Mouse (Mus musculus) ES-Bruce4 (cell line): ENCODE results near the gene 9530077C05Rik. TPM values are rescaled to one million over a fixed set of nuclear protein-coding genes. Genes with fewer than 3 reads are reported as not detected.

Source experiments
- H3K27ac ChIP-seq: 2 replicates; pipeline ENCODE4 v1.5.1; 2012; ENCODE audit warnings: low read length, inconsistent platforms; ENCODE audit not compliant: insufficient read depth
- H3K27me3 ChIP-seq: 2 replicates; pipeline ENCODE4 v1.6.1; 2012; ENCODE audit warnings: mild to moderate bottlenecking, low read length, inconsistent platforms; ENCODE audit not compliant: control insufficient read depth, poor library complexity, insufficient read depth, severe bottlenecking
- H3K36me3 ChIP-seq: 2 replicates; pipeline ENCODE4 v1.6.1; 2012; ENCODE audit warnings: inconsistent platforms, mild to moderate bottlenecking, low read length, moderate library complexity; ENCODE audit not compliant: control insufficient read depth, poor library complexity, insufficient read depth, severe bottlenecking
- H3K4me1 ChIP-seq: one replicate; pipeline ENCODE4 v1.8.1; 2011; ENCODE audit warnings: low read length; ENCODE audit not compliant: control insufficient read depth, insufficient read depth
- H3K4me3 ChIP-seq: 2 replicates; pipeline ENCODE4 v1.5.1; 2011; ENCODE audit warnings: low read depth, mild to moderate bottlenecking, low read length
- H3K9ac ChIP-seq: 2 replicates; pipeline ENCODE4 v1.6.1; 2012; ENCODE audit warnings: low read depth, mild to moderate bottlenecking, inconsistent platforms; ENCODE audit not compliant: poor library complexity, severe bottlenecking
- H3K9me3 ChIP-seq: replicated peaks from 2 replicates; pipeline ENCODE4 v1.6.1; 2012; ENCODE audit warnings: mild to moderate bottlenecking, low read length, inconsistent platforms; ENCODE audit not compliant: control insufficient read depth, poor library complexity, insufficient read depth, severe bottlenecking
- CTCF ChIP-seq: IDR thresholded peaks from one replicate; pipeline ENCODE4 v1.8.1; 2011; ENCODE audit warnings: low read depth, low read length
- EP300 ChIP-seq: IDR thresholded peaks from 2 replicates; pipeline ENCODE4 v1.6.1; 2011; ENCODE audit warnings: low read depth, low read length; ENCODE audit not compliant: insufficient read depth
- POLR2A ChIP-seq: IDR thresholded peaks from one replicate; pipeline ENCODE4 v1.8.1; 2011; ENCODE audit warnings: low read length; ENCODE audit not compliant: insufficient read depth
- polyA plus RNA-seq: library from polyadenylated mRNA; stranded (reverse); fragments of >200 nt; gene quantifications from 2 replicates; pipeline ENCODE4 v1.2.4, GENCODE M21; 2011; ENCODE audit warnings: low read depth; ENCODE audit not compliant: missing spikeins, insufficient read depth, insufficient read length

The 9530077C05Rik gene
- polyA plus RNA-seq: 2.7 and 3.8 TPM in 2 replicates

GRCm38 (mm10) chr9:22411002-22411857, at the start of gene 9530077C05Rik:
9530077C05Rik (plus strand) TSS chr9:22411513.
- Histone ChIP-seq H3K4me1 (no peaks in the 10 kb centered on the region), H3K9ac (peak within 1 kb of the TSS; percentile 3; the same call in 1 of the 2 replicates), H3K27ac (no peak within 1 kb of the TSS), H3K27me3 (no peaks in the 10 kb centered on the region), H3K36me3 (no peaks in the 10 kb centered on the region), H3K4me3 (peak within 1 kb of the TSS; percentile 64), H3K9me3 (no peaks in the 10 kb centered on the region)
- peak; percentile 91 for TF ChIP-seq CTCF
- no peak for TF ChIP-seq POLR2A
- 0 out of 2 replicates have a peak, but pooled peaks have one; percentile 45 for TF ChIP-seq EP300

DNA sequence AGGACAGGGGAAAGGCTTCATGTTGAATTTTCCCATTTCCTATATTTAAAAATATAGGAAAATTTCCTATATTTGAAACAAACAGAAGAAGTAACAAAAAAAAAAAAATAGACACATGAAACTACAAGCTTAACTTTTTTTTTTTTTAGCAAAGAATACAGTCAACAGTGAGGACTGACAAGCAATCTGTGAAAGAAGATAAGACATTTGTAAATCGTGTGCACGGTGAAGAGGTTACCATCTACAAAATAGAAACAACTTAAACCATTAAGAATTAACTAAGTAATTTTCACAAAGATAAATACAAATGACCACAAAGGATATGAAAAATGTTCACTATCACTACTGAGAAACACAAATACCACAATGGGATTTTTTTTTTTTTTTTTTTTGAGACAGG, 45.1 kb upstream of the 9530077C05Rik start:
- TF ChIP-seq POLR2A (no peak), CTCF (no peak), EP300 (no peak)
- Histone ChIP-seq H3K27ac (no peak overlapping the region), H3K36me3 (peaks cover 60% of the 10 kb centered on the region), H3K4me1 (peaks cover 3% of the 10 kb centered on the region), H3K9ac (no peak overlapping the region), H3K27me3 (no peaks in the 10 kb centered on the region), H3K9me3 (no peaks in the 10 kb centered on the region), H3K4me3 (no peak overlapping the region)

DNA sequence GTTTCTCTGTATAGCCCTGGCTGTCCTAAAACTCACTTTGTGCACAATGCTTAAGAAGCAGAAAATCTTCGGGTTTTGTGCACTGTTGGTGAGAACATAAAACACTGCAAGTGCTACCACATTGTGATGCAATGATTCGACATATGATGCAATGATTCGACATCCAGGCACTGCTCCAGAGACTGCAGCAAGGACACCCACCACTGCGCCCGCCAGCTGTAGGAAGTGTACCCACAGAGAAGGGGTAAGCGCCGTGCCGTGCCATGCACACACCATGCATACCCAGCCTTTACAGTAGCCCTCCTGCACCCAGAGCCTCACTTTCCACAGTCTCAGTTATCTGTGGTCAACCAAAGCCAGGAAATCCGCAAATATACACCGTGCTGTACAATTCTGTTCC, 44.7 kb upstream of the 9530077C05Rik start:
- no peak for TF ChIP-seq CTCF
- TF ChIP-seq EP300: no peak
- Histone ChIP-seq H3K4me1 (peaks cover 3% of the 10 kb centered on the region), H3K9ac (no peak overlapping the region), H3K27ac (no peak overlapping the region), H3K4me3 (no peak overlapping the region), H3K27me3 (no peaks in the 10 kb centered on the region), H3K36me3 (peaks cover 60% of the 10 kb centered on the region), H3K9me3 (no peaks in the 10 kb centered on the region)

GRCm38 (mm10) chr9:22368030-22368429, 43.3 kb upstream of the 9530077C05Rik start:
- H3K27ac ChIP-seq: no peak overlapping the region
- no peaks in the 10 kb centered on the region for H3K9me3 ChIP-seq
- no peak overlapping the region for H3K4me3 ChIP-seq
- no peak for TF ChIP-seq POLR2A
- peaks cover 3% of the 10 kb centered on the region for H3K4me1 ChIP-seq
- H3K36me3 ChIP-seq: peaks cover 61% of the 10 kb centered on the region
- no peak overlapping the region for H3K9ac ChIP-seq
- H3K27me3 ChIP-seq: no peaks in the 10 kb centered on the region

- no peak overlapping the region for H3K9ac ChIP-seq
- H3K27ac ChIP-seq: no peak overlapping the region
- H3K27me3 ChIP-seq: no peaks in the 10 kb centered on the region
- no peaks in the 10 kb centered on the region for H3K9me3 ChIP-seq
- TF ChIP-seq POLR2A (no peak), CTCF (peak; percentile 24), EP300 (no peak)
- no peaks in the 10 kb centered on the region for H3K4me1 ChIP-seq
- H3K36me3 ChIP-seq: peaks cover 74% of the 10 kb centered on the region
- H3K4me3 ChIP-seq: no peak overlapping the region
Observed at GRCm38 (mm10) chr9:22372760-22373159, 38.6 kb upstream of the 9530077C05Rik start.

- H3K36me3 ChIP-seq: peaks cover 82% of the 10 kb centered on the region
- H3K4me1 ChIP-seq: no peaks in the 10 kb centered on the region
- no peaks in the 10 kb centered on the region for H3K27me3 ChIP-seq
- peaks cover 7% of the 10 kb centered on the region for H3K9me3 ChIP-seq
- H3K4me3 ChIP-seq: no peak overlapping the region
- no peak overlapping the region for H3K27ac ChIP-seq
- no peak overlapping the region for H3K9ac ChIP-seq
- no peak for TF ChIP-seq CTCF
- TF ChIP-seq EP300: no peak
- TF ChIP-seq POLR2A: no peak
Observed at GRCm38 (mm10) chr9:22376086-22376485, 35.2 kb upstream of the 9530077C05Rik start.
